Mouse (Mus musculus): ENCODE results near the gene Reg4. TPM values are rescaled to one million over a fixed set of nuclear protein-coding genes. Genes with fewer than 3 reads are reported as not detected.

The Reg4 gene
- polyA plus RNA-seq, 1 experiment from 2014 or later = not detected

DNA sequence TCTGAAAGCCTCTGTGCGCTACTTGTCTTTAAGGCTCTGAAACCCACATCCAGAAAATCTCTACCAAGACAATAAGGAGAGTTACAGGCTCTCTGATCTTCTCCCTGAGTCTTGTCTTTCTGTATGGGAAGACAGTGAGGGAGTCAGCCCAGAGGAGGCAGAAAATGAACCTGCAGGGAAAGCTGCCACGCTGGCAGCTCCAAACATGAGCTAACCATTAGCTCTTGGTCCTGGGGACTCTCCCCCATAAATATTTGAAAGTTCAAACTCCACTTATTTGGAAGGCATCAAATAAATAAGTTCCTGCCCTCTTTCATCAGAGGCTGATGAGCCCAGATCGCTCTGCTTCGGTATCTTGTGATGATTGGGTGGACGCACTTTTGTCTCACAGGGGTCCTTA lies 61.2 kb downstream of the Reg4 start:
- 96% methylated on average over 5 of the region's 5 CpGs for WGBS (ENCODE audit: missing documents)
- H3K79me2 ChIP-seq (ENCODE audit: inconsistent target) = no peaks in the 10 kb centered on the region
- H3K4me3 ChIP-seq (ENCODE audit: inconsistent target) = no peak overlapping the region
- no peaks in the 10 kb centered on the region for H3K36me3 ChIP-seq (ENCODE audit: inconsistent target)
- H3K27ac ChIP-seq = no peak overlapping the region

Other genes starting within 250 kb of the Reg4 start
- 21.9 to 74.1 TPM (median 33.4 TPM) in 3 replicates for gene Notch2, start 208.6 kb upstream of the Reg4 start, polyA plus RNA-seq (2018)
- not detected in 3 replicates for gene Adam30, start 61.5 kb upstream of the Reg4 start, polyA plus RNA-seq (2018)
- gene Hmgcs2, start 58.3 kb downstream of the Reg4 start, polyA plus RNA-seq (2018) = not detected in 3 replicates
- 0.63 to 1.6 TPM (median 1.0 TPM) in 3 replicates for gene Phgdh, start 117.8 kb downstream of the Reg4 start, polyA plus RNA-seq (2018)
- 0.20 to 1.1 TPM (median 0.27 TPM) in 3 replicates for gene Zfp697, start 160.3 kb downstream of the Reg4 start, polyA plus RNA-seq (2018)
- gene Gm4450, start 235.0 kb downstream of the Reg4 start, polyA plus RNA-seq (2018) = not detected in 3 replicates